13 mouse cellular contexts compared by ENCODE assay signal in genomic region chr4:149317387-149317786, GRCm38 (mm10). TPM values are rescaled to one million over a fixed set of nuclear protein-coding genes. Genes with fewer than 3 reads are reported as not detected.
DNase-seq lines count a peak whose midpoint lies in the region; ATAC-seq and TF ChIP-seq lines count a peak whose summit lies in the region.
"Had no signal": no experiment of that assay in that cellular context is flagged by ENCODE, and none has a peak within 500 bp of the region (broad histone marks: within the 10 kb centered on the region; RNA-seq: fewer than 3 reads in every experiment).

No protein-coding gene starts in this region.

- TF ChIP-seq CTCF in heart, adult 2 months (IDR thresholded peaks at IDR 0.05) = no peak

- no peak overlapping the region for H3K9ac ChIP-seq in forebrain, embryonic 12.5 days
- H3K9ac ChIP-seq in forebrain, embryonic 11.5 days (ENCODE audit: low read length) = no peak overlapping the region
- no peak overlapping the region for H3K9ac ChIP-seq in forebrain, embryonic 15.5 days (replicated peaks)
- H3K9ac ChIP-seq in neural tube, embryonic 14.5 days (replicated peaks; ENCODE audit: low read depth, low read length) = no peak overlapping the region
- no peak overlapping the region for H3K9ac ChIP-seq in heart, adult 2 months (ENCODE audit: low read depth, low read length)
- H3K9ac ChIP-seq: embryonic facial prominence, embryonic 15.5 days; kidney, embryonic 15.5 days had no signal

- peaks cover 12% of the 10 kb centered on the region for H3K4me1 ChIP-seq in forebrain, embryonic 12.5 days
- H3K4me1 ChIP-seq in forebrain, embryonic 11.5 days (replicated peaks; ENCODE audit: control insufficient read depth, insufficient read depth, low read length) = peaks cover 6% of the 10 kb centered on the region; the same call in 1 of the 2 replicates
- H3K4me1 ChIP-seq in forebrain, embryonic 15.5 days = peaks cover 18% of the 10 kb centered on the region
- H3K4me1 ChIP-seq in neural tube, embryonic 14.5 days (ENCODE audit: control insufficient read depth, insufficient read depth, low read length) = 0 out of 2 replicates have a peak, but pooled peaks cover 3% of the 10 kb centered on the region
- no peaks in the 10 kb centered on the region for H3K4me1 ChIP-seq in heart, adult 2 months (ENCODE audit: control insufficient read depth, insufficient read depth, low read length)
- H3K4me1 ChIP-seq: embryonic facial prominence, embryonic 15.5 days; kidney, embryonic 15.5 days had no signal

- 0 out of 2 replicates have a peak, but pooled peaks have one; percentile 33 for ATAC-seq in forebrain, embryonic 12.5 days (ENCODE audit: low FRiP score)
- no peak for ATAC-seq in forebrain, embryonic 11.5 days (replicated peaks; ENCODE audit: low FRiP score)
- peak; percentile 72 for ATAC-seq in forebrain, embryonic 15.5 days (replicated peaks)
- peak; percentile 49; the same call in 1 of the 2 replicates for ATAC-seq in neural tube, embryonic 14.5 days (ENCODE audit: low read depth)

- peak overlapping the region; percentile 36; the same call in 1 of the 2 replicates for H3K27ac ChIP-seq in forebrain, embryonic 12.5 days
- no peak overlapping the region for H3K27ac ChIP-seq in forebrain, embryonic 11.5 days (ENCODE audit: low read depth, low read length)
- peak overlapping the region; percentile 82 for H3K27ac ChIP-seq in forebrain, embryonic 15.5 days (replicated peaks)
- no peak overlapping the region for H3K27ac ChIP-seq in neural tube, embryonic 14.5 days (ENCODE audit: low read depth, low read length)
- H3K27ac ChIP-seq in heart, adult 2 months = no peak overlapping the region
- H3K27ac ChIP-seq: embryonic facial prominence, embryonic 15.5 days; kidney, embryonic 15.5 days had no signal

- H3K79me2 ChIP-seq in heart, adult 2 months (replicated peaks; ENCODE audit: control insufficient read depth, insufficient read depth, low read length) = no peaks in the 10 kb centered on the region

- H3K4me3 ChIP-seq in forebrain, embryonic 12.5 days (replicated peaks) = no peak overlapping the region
- no peak overlapping the region for H3K4me3 ChIP-seq in forebrain, embryonic 11.5 days (ENCODE audit: low read depth, low read length)
- H3K4me3 ChIP-seq in forebrain, embryonic 15.5 days = no peak overlapping the region
- no peak overlapping the region for H3K4me3 ChIP-seq in neural tube, embryonic 14.5 days (ENCODE audit: low read depth, low read length)
- no peak overlapping the region for H3K4me3 ChIP-seq in heart, adult 2 months
- H3K4me3 ChIP-seq: embryonic facial prominence, embryonic 15.5 days; kidney, embryonic 15.5 days had no signal

- DNase-seq in forebrain, embryonic 11.5 days (ENCODE audit: low spot score) = no peak
- peak; percentile 48 for DNase-seq in retina, postnatal 1 day
- no peak for DNase-seq in retina, embryonic 14.5 days (ENCODE audit: low spot score)
- no peak for DNase-seq in heart, adult 2 months
- DNase-seq in left cerebral cortex, adult 9 months (ENCODE audit: low spot score in 2 of 2) = no peak
- DNase-seq: adrenal gland, adult 2 months; lung, adult 18-20 months had no signal

- intact Hi-C loops in heart, adult 2 months (cut with DNase I) = no loop called here

- no peaks in the 10 kb centered on the region for H3K9me3 ChIP-seq in forebrain, embryonic 12.5 days
- no peaks in the 10 kb centered on the region for H3K9me3 ChIP-seq in forebrain, embryonic 11.5 days (ENCODE audit: control insufficient read depth, low read length)
- H3K9me3 ChIP-seq in forebrain, embryonic 15.5 days = no peaks in the 10 kb centered on the region
- H3K9me3 ChIP-seq in neural tube, embryonic 14.5 days (ENCODE audit: control insufficient read depth, low read length) = no peaks in the 10 kb centered on the region
- H3K9me3 ChIP-seq: embryonic facial prominence, embryonic 15.5 days; kidney, embryonic 15.5 days had no signal

- TF ChIP-seq EP300 in heart, adult 2 months (IDR thresholded peaks at IDR 0.05; ENCODE audit: insufficient read depth, low read depth, low read length) = no peak

- no peaks in the 10 kb centered on the region for H3K36me3 ChIP-seq in forebrain, embryonic 12.5 days (replicated peaks)
- no peaks in the 10 kb centered on the region for H3K36me3 ChIP-seq in forebrain, embryonic 11.5 days (ENCODE audit: control insufficient read depth, insufficient read depth, low read length)
- H3K36me3 ChIP-seq in forebrain, embryonic 15.5 days = no peaks in the 10 kb centered on the region
- no peaks in the 10 kb centered on the region for H3K36me3 ChIP-seq in neural tube, embryonic 14.5 days (ENCODE audit: control insufficient read depth, insufficient read depth, low read length)
- H3K36me3 ChIP-seq in heart, adult 2 months (ENCODE audit: control insufficient read depth, insufficient read depth, low read length) = no peaks in the 10 kb centered on the region
- H3K36me3 ChIP-seq: embryonic facial prominence, embryonic 15.5 days; kidney, embryonic 15.5 days had no signal

- no peaks in the 10 kb centered on the region for H3K27me3 ChIP-seq in forebrain, embryonic 12.5 days
- no peaks in the 10 kb centered on the region for H3K27me3 ChIP-seq in forebrain, embryonic 11.5 days (ENCODE audit: control insufficient read depth, insufficient read depth, low read length)
- no peaks in the 10 kb centered on the region for H3K27me3 ChIP-seq in forebrain, embryonic 15.5 days
- H3K27me3 ChIP-seq in neural tube, embryonic 14.5 days (ENCODE audit: control insufficient read depth, insufficient read depth, low read length) = no peaks in the 10 kb centered on the region
- H3K27me3 ChIP-seq in heart, adult 2 months (ENCODE audit: control insufficient read depth, insufficient read depth, low read length) = no peaks in the 10 kb centered on the region
- H3K27me3 ChIP-seq: embryonic facial prominence, embryonic 15.5 days; kidney, embryonic 15.5 days had no signal

- 57% methylated on average over 5 of the region's 5 CpGs for WGBS in forebrain, embryonic 12.5 days
- 57% methylated on average over 5 of the region's 5 CpGs for WGBS in forebrain, embryonic 11.5 days
- WGBS in forebrain, embryonic 15.5 days = 36% methylated on average over 5 of the region's 5 CpGs
- WGBS in neural tube, embryonic 14.5 days = 29% methylated on average over 5 of the region's 5 CpGs
- 77% methylated on average over 5 of the region's 5 CpGs for WGBS in heart, adult 2 months

- no peak for TF ChIP-seq POLR2A in heart, adult 2 months (IDR thresholded peaks at IDR 0.05; ENCODE audit: insufficient read depth, low read depth, low read length)

- H3K4me2 ChIP-seq in forebrain, embryonic 12.5 days = no peak overlapping the region
- no peak overlapping the region for H3K4me2 ChIP-seq in forebrain, embryonic 11.5 days (ENCODE audit: low read depth, low read length, severe bottlenecking)
- no peak overlapping the region for H3K4me2 ChIP-seq in forebrain, embryonic 15.5 days (replicated peaks)
- H3K4me2 ChIP-seq in neural tube, embryonic 14.5 days (ENCODE audit: low read depth, low read length) = no peak overlapping the region
- H3K4me2 ChIP-seq: embryonic facial prominence, embryonic 15.5 days; heart, embryonic 11.5 days; kidney, embryonic 15.5 days had no signal

RNA-seq across cellular contexts. Expression of gene Kif1b, which starts 9.9 kb away (rescaled TPM):
- 123 and 124 TPM in 2 replicates for polyA plus RNA-seq in forebrain, embryonic 12.5 days (2016; fragmentation: Nextera tagmentation; extraction: Ambion mirVana)
- 93.3 and 96.4 TPM in 2 replicates for polyA plus RNA-seq in forebrain, embryonic 11.5 days (2014; fragmentation: Nextera tagmentation; extraction: Ambion mirVana)
- polyA plus RNA-seq in forebrain, embryonic 15.5 days (2015; fragmentation: Nextera tagmentation; extraction: Ambion mirVana) = 135 and 141 TPM in 2 replicates
- 174 and 224 TPM in 2 replicates for polyA plus RNA-seq in neural tube, embryonic 14.5 days (2014; fragmentation: Nextera tagmentation; extraction: Ambion mirVana)
- total RNA-seq in heart, adult 2 months (2021) = 100 to 1,000 TPM; 154 to 186 TPM
- polyA plus RNA-seq in heart, adult 2 months (2012; rRNA removed) = 41.6 and 79.2 TPM in 2 replicates

Comparison
In these comparisons a context has a peak if more than half of its experiments do, and no peak if none do; other contexts are left out.
1. H3K27ac ChIP-seq: peak in forebrain, embryonic 12.5 days (single experiment) and forebrain, embryonic 15.5 days (single experiment); none in forebrain, embryonic 11.5 days (single experiment), neural tube, embryonic 14.5 days (single experiment) and heart, adult 2 months (single experiment).